Mouse (Mus musculus): ENCODE results near the gene B4galnt3. TPM values are rescaled to one million over a fixed set of nuclear protein-coding genes. Genes with fewer than 3 reads are reported as not detected.

The B4galnt3 gene
- total and polyA plus RNA-seq, 2 experiments = 1.2 TPM

- no peaks in the 10 kb centered on the region for H3K79me2 ChIP-seq (ENCODE audit: control insufficient read depth, insufficient read depth, low read length)
- no peak for TF ChIP-seq CTCF (IDR thresholded peaks at IDR 0.05; ENCODE audit: low read depth, low read length)
- WGBS = 65% methylated on average over 8 of the region's 8 CpGs
- no peak overlapping the region for H3K9ac ChIP-seq (ENCODE audit: low read depth, low read length)
- no peaks in the 10 kb centered on the region for H3K36me3 ChIP-seq (ENCODE audit: control insufficient read depth, insufficient read depth, low read length)
- H3K27me3 ChIP-seq (ENCODE audit: control insufficient read depth, insufficient read depth, low read length) = no peaks in the 10 kb centered on the region
- no peak overlapping the region for H3K27ac ChIP-seq (replicated peaks; ENCODE audit: insufficient read depth, low read depth, low read length)
- peaks cover 7% of the 10 kb centered on the region for H3K4me1 ChIP-seq (ENCODE audit: control insufficient read depth, insufficient read depth, low read length)
- no peak overlapping the region for H3K4me3 ChIP-seq (ENCODE audit: insufficient read depth, low read depth, low read length)
- peak; percentile 48 for DNase-seq (ENCODE audit: extremely low read depth, low read depth, low spot score)
Measured at GRCm38 (mm10) chr6:120243250-120243649, 51.1 kb downstream of the B4galnt3 start.

- Histone ChIP-seq H3K9ac (ENCODE audit: low read depth, low read length) (no peak overlapping the region), H3K79me2 (ENCODE audit: control insufficient read depth, insufficient read depth, low read length) (no peaks in the 10 kb centered on the region), H3K27me3 (ENCODE audit: control insufficient read depth, insufficient read depth, low read length) (no peaks in the 10 kb centered on the region), H3K4me3 (ENCODE audit: insufficient read depth, low read depth, low read length) (no peak overlapping the region), H3K36me3 (ENCODE audit: control insufficient read depth, insufficient read depth, low read length) (no peaks in the 10 kb centered on the region), H3K27ac (replicated peaks; ENCODE audit: insufficient read depth, low read depth, low read length) (no peak overlapping the region), H3K4me1 (ENCODE audit: control insufficient read depth, insufficient read depth, low read length) (peaks cover 7% of the 10 kb centered on the region)
- TF ChIP-seq POLR2A (IDR thresholded peaks at IDR 0.05; ENCODE audit: extremely low read depth, insufficient read depth, low read length) (no peak), CTCF (IDR thresholded peaks at IDR 0.05; ENCODE audit: low read depth, low read length) (no peak)
- 38% methylated on average over 8 of the region's 8 CpGs for WGBS
- peak; percentile 39 for DNase-seq (ENCODE audit: extremely low read depth, low read depth, low spot score)
Measured at GRCm38 (mm10) chr6:120242530-120242929, 51.8 kb downstream of the B4galnt3 start.

DNA sequence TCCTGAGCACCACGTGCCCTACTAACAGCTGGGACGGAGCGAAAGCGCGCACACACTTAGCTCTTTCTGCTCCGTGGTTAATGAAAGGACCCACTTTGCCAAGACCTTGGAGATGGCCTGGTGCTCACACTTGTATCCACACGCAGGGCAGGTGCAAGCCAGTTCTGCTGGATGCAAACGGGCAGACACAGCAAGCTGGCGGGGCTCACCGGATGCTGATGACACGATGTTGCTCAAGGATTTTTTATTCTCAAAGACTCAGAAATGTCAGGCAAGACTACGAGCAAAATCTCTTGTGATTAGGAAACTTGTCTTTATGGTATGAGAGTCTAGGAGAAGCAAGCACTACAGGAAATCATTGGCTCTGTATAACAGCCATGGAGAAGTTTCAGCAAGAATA is 52.9 kb downstream of the B4galnt3 start:
- no peak overlapping the region for H3K4me3 ChIP-seq (ENCODE audit: insufficient read depth, low read depth, low read length)
- H3K36me3 ChIP-seq (ENCODE audit: control insufficient read depth, insufficient read depth, low read length) = no peaks in the 10 kb centered on the region
- WGBS = 94% methylated on average over 12 of the region's 12 CpGs
- no peaks in the 10 kb centered on the region for H3K79me2 ChIP-seq (ENCODE audit: control insufficient read depth, insufficient read depth, low read length)
- H3K4me1 ChIP-seq (ENCODE audit: control insufficient read depth, insufficient read depth, low read length) = peaks cover 7% of the 10 kb centered on the region
- H3K27ac ChIP-seq (replicated peaks; ENCODE audit: insufficient read depth, low read depth, low read length) = no peak overlapping the region
- no peak overlapping the region for H3K9ac ChIP-seq (ENCODE audit: low read depth, low read length)
- TF ChIP-seq CTCF (IDR thresholded peaks at IDR 0.05; ENCODE audit: low read depth, low read length) (no peak), POLR2A (IDR thresholded peaks at IDR 0.05; ENCODE audit: extremely low read depth, insufficient read depth, low read length) (no peak)
- H3K27me3 ChIP-seq (ENCODE audit: control insufficient read depth, insufficient read depth, low read length) = no peaks in the 10 kb centered on the region
- DNase-seq (ENCODE audit: extremely low read depth, low read depth, low spot score) = no peak

DNA sequence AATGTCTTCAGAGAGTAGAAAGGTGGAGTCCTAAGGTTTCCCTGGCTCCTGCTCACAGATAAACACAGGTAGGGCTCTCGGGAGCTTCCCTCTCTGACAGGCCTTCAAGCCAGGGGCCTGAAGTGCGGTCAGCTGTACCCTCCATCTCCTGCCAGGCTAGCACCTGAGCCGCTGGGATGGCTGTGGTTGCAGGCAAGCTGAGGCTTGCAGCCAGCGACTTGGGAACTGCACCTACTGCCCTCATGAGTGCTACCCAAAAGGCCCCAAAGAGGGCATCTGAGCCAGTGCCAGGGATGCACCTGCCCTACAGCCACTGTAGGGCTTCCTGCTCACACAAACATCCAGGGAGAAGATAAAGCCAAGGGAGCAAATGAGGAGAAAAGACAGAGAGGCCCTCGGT is 53.9 kb downstream of the B4galnt3 start:
- Histone ChIP-seq H3K4me1 (ENCODE audit: control insufficient read depth, insufficient read depth, low read length) (peaks cover 8% of the 10 kb centered on the region), H3K79me2 (ENCODE audit: control insufficient read depth, insufficient read depth, low read length) (no peaks in the 10 kb centered on the region), H3K4me3 (ENCODE audit: insufficient read depth, low read depth, low read length) (no peak overlapping the region), H3K27me3 (ENCODE audit: control insufficient read depth, insufficient read depth, low read length) (no peaks in the 10 kb centered on the region), H3K27ac (replicated peaks; ENCODE audit: insufficient read depth, low read depth, low read length) (no peak overlapping the region), H3K9ac (ENCODE audit: low read depth, low read length) (no peak overlapping the region), H3K36me3 (ENCODE audit: control insufficient read depth, insufficient read depth, low read length) (no peaks in the 10 kb centered on the region)
- DNase-seq (ENCODE audit: extremely low read depth, low read depth, low spot score) = no peak
- TF ChIP-seq CTCF (IDR thresholded peaks at IDR 0.05; ENCODE audit: low read depth, low read length) (no peak), POLR2A (IDR thresholded peaks at IDR 0.05; ENCODE audit: extremely low read depth, insufficient read depth, low read length) (no peak)
- 76% methylated on average over 5 of the region's 5 CpGs for WGBS

DNA sequence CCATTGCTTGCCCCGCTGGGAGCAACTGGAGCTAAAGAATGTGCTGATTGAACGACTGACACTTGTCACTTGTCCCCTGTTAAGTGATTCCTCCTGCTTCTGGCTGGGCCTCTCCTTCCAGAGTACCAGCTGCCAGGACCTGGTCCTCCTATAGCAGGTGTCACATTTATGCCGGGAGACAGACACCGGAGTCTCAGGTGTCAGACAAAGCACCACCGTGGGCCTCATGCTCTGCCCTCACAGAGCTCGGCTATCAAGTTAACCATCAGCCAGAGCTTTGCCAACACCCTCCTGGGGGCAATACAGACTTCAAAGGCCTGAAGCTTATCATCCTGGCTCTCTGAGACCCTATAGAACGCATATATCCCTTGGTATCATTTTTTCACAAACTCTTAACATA is 58.5 kb downstream of the B4galnt3 start:
- H3K27me3 ChIP-seq (ENCODE audit: control insufficient read depth, insufficient read depth, low read length) = no peaks in the 10 kb centered on the region
- H3K4me1 ChIP-seq (ENCODE audit: control insufficient read depth, insufficient read depth, low read length) = peaks cover 1% of the 10 kb centered on the region; the same call in 1 of the 2 replicates
- H3K36me3 ChIP-seq (ENCODE audit: control insufficient read depth, insufficient read depth, low read length) = no peaks in the 10 kb centered on the region
- 26% methylated on average over 7 of the region's 7 CpGs for WGBS
- TF ChIP-seq CTCF (IDR thresholded peaks at IDR 0.05; ENCODE audit: low read depth, low read length) (no peak), POLR2A (IDR thresholded peaks at IDR 0.05; ENCODE audit: extremely low read depth, insufficient read depth, low read length) (no peak)
- H3K79me2 ChIP-seq (ENCODE audit: control insufficient read depth, insufficient read depth, low read length) = no peaks in the 10 kb centered on the region
- no peak overlapping the region for H3K27ac ChIP-seq (replicated peaks; ENCODE audit: insufficient read depth, low read depth, low read length)
- no peak overlapping the region for H3K9ac ChIP-seq (ENCODE audit: low read depth, low read length)
- no peak for DNase-seq (ENCODE audit: extremely low read depth, low read depth, low spot score)
- no peak overlapping the region for H3K4me3 ChIP-seq (ENCODE audit: insufficient read depth, low read depth, low read length)

- no peak for DNase-seq (ENCODE audit: extremely low read depth, low read depth, low spot score)
- Histone ChIP-seq H3K27ac (replicated peaks; ENCODE audit: insufficient read depth, low read depth, low read length) (no peak overlapping the region), H3K9ac (ENCODE audit: low read depth, low read length) (no peak overlapping the region), H3K4me1 (ENCODE audit: control insufficient read depth, insufficient read depth, low read length) (peaks cover 1% of the 10 kb centered on the region; the same call in 1 of the 2 replicates), H3K36me3 (ENCODE audit: control insufficient read depth, insufficient read depth, low read length) (no peaks in the 10 kb centered on the region), H3K4me3 (ENCODE audit: insufficient read depth, low read depth, low read length) (no peak overlapping the region), H3K79me2 (ENCODE audit: control insufficient read depth, insufficient read depth, low read length) (no peaks in the 10 kb centered on the region), H3K27me3 (ENCODE audit: control insufficient read depth, insufficient read depth, low read length) (no peaks in the 10 kb centered on the region)
- WGBS = 95% methylated on average over 6 of the region's 6 CpGs
- TF ChIP-seq CTCF (IDR thresholded peaks at IDR 0.05; ENCODE audit: low read depth, low read length) = no peak
- TF ChIP-seq POLR2A (IDR thresholded peaks at IDR 0.05; ENCODE audit: extremely low read depth, insufficient read depth, low read length) = no peak
Measured at GRCm38 (mm10) chr6:120232885-120233284, 61.5 kb downstream of the B4galnt3 start.

Measured in liver, adult 2 months (tissue).